Mouse (Mus musculus) small intestine, adult 2 months (tissue): ENCODE results near the gene Rgs11.

Experiments used
- CTCF ChIP-seq: fragments of 200-500 bp; IDR thresholded peaks from 2 replicates; pipeline ENCODE4 v1.5.1; 2012; ENCODE audit warnings: low read depth, mild to moderate bottlenecking, control low read depth, inconsistent platforms, low read length, moderate library complexity, mixed read lengths; ENCODE audit not compliant: insufficient replicate concordance, insufficient read length; ENCODE audit errors: extremely low read depth
- POLR2A ChIP-seq: fragments of 200-500 bp; IDR thresholded peaks from 2 replicates; pipeline ENCODE4 v1.6.1; 2012; ENCODE audit warnings: low read depth, mild to moderate bottlenecking, control low read depth, inconsistent platforms, low read length, moderate library complexity

GRCm38 (mm10) chr17:26221508-26221907, 18.8 kb downstream of the Rgs11 start:
- no peak for TF ChIP-seq POLR2A
- no peak for TF ChIP-seq CTCF
